Mouse (Mus musculus) kidney, postnatal 25 days (tissue): Measurements from ENCODE around the gene Styxl1.
A peak's percentile ranks its signal among the peaks of the same experiment; 100 is the strongest.

ENCODE experiments used
- DNase-seq, 2 experiments: peaks; one replicate each; pipeline ENCODE4 v3.0.0; 2021; ENCODE audit warnings: mixed read lengths in 2 of 2

Gene Styxl1

DNA sequence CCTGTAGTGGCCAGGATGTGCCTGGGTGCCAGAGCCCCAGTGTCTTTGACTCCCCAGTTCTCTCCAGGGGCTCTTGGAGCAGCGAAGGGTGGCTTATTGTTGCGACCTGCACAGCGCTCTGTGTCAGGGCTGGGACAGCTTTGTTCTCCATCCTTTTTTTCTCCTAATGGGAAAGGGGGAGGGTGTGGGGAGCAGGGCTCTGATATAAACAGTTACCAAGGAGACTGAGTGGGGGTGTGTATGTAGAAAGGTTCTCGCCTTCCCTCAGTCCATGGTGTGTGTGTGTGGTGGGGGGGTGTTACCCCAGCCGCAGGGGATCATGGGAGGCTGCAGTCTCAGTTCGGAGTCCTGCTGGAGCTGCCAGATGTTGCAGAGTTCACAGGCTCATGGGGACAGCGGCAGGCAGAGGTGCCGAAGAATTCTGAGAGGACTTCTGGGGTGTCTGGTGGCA, 52.8 kb downstream of the Styxl1 start:
- DNase-seq, result peak in 1 of 2 experiments; percentile 60

- DNase-seq, result no peak
Measured at GRCm38 (mm10) chr5:135724536-135725322, 53.5 kb downstream of the Styxl1 start.

DNA sequence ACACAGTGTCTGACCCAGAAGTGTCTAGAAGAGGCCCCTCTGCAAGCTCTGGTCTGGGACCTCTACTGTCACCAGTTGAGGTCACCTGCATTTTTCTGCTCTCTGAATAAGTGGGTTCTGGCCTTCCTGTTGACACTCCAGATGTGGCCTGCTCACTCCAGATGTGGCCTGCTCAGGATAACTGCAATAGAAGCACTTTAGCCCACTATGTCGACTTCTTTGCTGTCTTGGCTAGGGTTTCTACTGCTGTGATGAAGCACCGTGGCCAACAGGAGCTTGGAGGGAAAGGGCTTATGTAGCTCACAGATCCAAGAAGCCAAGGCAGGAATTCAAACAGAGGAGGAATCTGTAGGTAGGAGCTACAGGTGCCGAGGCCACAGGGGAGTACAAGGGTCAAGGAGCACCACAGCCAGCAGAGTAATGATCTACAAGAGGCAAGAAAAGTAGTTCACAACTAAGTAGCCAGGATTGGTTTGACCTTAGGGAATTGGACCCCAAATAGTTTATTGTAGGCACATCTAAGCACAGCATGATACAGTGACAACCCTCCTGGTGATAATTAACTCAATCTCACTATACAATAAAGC, 54.9 kb downstream of the Styxl1 start:
- peak in 1 of 2 experiments; percentile 64 for DNase-seq

DNA sequence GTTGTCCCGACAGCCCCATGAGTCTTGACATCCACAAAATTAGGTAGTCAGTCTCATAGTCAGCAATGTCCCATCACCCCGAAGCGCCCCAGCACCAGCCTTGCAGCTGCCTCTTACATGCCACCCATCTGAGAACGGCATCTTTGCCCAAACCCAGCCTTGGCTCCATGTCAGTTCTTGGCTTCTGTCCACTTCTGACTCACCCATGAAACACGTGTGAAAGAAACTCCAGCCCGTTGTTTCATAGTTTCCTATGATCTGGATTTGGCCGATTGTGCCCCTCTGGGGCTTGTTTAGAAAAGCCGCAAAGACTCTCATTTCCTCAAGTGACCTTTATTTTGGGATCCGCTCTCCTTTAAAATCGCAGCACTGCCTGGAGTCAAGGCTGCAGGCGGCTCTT, 56.1 kb downstream of the Styxl1 start:
- DNase-seq, result peak in 1 of 2 experiments; percentile 41

- DNase-seq, result no peak
Measured at GRCm38 (mm10) chr5:135721076-135721475, 57.1 kb downstream of the Styxl1 start.

DNA sequence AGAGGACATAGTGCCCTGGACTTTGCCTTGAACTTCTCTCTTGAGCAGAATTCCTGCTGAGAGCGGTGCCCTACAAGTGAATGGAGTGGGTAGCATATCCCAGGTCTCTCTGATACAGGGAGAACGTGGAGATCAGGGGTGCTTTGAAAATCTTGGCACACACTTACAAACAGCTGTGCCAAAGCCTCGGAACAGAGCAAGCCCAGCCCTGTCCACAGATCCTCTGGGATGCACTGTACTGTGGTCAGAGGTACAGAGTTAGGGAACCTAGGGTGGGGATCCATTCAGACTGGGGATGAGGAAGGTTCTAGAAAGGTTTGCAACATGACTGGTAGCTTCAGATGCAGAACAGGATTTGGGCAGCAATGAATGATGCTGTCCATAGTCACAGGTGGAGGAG, 58.1 kb downstream of the Styxl1 start:
- no peak for DNase-seq

DNA sequence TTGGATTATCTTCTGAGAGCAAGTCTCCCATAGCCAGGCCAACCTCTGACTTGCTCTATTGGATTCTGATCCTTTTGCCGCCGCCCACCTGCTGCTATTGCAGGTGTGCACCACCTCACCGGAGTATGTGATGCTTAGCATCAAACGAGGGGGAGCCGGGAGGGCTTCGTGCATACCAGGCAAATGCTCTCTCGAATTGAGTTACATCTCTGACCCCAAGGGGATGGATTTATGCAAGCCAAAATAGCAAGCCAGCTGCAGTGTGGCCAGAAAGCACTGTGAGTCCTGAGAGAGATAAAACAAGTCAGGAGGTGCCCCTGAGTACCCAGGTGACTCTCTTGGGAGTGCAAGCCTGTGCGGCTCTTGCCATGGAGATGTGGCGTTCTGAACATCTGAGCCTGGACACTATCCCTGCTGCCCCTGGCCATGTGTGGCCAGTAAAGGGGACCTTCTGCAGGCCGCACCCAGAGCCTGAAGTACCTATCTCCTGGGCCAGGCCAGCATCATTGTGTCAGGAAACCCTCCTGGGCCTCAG, 58.5 kb downstream of the Styxl1 start:
- DNase-seq, result no peak

- no peak for DNase-seq
Measured at GRCm38 (mm10) chr5:135715624-135716023, 62.6 kb downstream of the Styxl1 start.

DNA sequence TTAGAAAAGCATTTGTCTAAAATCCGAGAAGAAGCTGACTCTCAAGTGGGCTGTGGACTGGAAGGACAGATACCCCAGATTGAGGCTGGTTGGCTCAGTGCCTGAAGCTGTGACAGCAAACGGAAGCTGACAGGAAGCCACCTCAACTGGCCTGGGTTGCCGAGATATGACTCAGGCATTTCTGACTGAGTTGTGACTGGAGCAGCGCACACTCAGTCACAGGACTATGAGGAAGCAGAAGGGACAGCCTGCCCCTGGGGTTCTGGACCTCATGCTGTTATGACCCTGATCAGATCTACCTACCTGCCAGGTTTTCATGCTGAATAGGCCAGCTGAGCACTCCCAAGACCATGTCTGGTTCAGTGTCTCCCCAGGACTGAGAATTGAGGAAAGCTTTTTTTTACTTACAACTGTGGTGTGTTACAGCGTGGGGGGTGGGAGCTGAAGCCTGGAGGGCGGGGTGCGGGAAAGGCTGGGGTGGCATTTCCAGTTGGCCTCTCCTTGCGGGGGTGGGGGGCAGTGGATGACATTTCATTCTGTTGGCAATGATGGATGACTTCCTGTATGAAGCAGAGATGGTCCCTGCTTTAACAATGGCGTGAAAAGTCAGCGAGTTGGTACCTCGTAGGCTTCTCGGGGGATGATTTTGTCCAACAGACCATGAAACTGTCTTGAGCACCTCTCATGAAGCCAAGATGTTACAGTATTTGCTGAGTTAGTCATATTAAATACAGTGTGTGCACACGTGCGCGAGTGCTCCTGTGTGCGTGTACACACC, 64.6 kb downstream of the Styxl1 start:
- DNase-seq, result peak; percentile 87

DNA sequence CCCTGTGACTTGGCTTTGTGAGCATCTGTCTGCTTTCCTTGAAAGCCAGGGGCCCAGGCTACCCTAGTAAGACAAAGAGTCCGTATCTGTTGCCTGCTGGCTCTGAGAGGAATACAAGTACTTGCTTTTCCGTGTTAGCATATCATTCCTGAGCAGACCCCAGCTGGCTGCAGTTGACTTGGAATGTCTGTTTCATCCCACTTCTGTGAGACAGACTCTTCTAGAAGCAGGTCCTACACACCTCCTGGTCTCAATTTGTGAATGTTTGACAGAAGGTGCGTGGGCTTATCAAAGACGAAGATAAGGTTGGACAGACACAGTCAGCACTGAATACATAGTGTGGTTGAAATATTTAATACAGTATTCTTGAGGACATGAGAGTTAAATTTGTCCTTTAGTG, 65.4 kb downstream of the Styxl1 start:
- DNase-seq, result no peak

- peak; percentile 73 to 90 for DNase-seq
Measured at GRCm38 (mm10) chr5:135711582-135712355, 66.4 kb downstream of the Styxl1 start.

GRCm38 (mm10) chr5:135710599-135711214, 67.5 kb downstream of the Styxl1 start:
- DNase-seq, result no peak

DNA sequence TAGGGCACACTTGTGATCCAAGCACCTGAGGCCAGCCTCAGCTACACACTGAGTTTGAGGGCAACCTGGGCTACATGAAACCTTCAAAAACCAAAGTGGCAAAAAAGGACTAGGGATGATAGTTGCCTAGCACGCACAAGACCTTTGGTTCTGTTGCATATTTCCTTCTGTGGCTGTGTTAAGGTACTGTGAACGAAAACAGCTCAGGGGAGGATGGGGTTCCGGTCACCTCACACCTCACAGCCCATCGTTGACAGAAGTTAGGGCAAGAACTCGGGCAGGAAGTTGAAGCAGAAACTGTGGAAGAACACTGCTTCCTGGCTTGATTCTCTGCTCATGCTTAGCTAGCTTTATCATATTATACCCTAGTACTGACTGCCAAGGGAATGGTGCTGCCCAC, 68.5 kb downstream of the Styxl1 start:
- DNase-seq, result no peak

- DNase-seq, result peak; percentile 80 to 93
Measured at GRCm38 (mm10) chr5:135707855-135708254, 70.3 kb downstream of the Styxl1 start.

DNA sequence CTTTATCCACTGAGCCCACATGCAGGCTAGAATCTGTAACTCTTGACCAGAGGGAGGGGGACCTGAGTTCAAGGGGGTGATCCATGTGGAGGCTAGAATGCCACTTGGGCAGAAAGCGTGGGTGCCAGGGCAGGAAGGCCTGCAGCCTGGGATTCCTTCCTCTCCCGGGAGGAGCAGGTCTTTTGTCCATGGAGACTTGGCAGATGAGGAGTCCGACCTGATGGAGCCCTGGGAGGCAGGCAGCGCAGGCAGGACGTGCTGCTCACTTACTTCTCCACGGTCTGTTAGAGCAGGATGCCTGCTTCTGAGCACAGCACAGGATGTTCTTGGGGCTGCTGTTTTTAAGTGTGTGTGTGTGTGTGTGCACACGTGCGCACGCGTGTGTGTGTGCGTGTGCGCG, 71.1 kb downstream of the Styxl1 start:
- DNase-seq, result peak in 1 of 2 experiments; percentile 72

DNA sequence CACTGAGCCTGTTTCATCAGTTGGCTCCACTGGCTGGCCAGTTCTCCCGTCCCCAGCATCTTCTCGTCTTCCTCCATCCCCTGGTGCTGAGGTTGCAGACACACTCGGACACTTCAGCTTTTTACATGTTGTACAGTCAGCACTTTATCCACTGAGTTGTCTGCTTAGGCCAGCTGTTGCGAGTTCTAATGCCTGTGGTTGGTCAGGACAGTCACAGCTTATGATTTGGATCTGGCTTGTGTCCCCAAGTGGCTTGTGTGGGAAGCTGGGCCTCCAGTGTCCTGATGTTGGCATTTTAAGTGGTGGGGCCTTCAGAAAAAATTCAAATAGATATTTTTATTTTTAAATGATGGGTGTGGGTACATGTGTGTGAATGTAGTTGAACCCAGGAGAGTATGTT, 72.8 kb downstream of the Styxl1 start:
- DNase-seq, result no peak

GRCm38 (mm10) chr5:135703431-135703830, 74.8 kb downstream of the Styxl1 start:
- DNase-seq, result no peak

- peak; percentile 46 to 59 for DNase-seq
Measured at GRCm38 (mm10) chr5:135702682-135703192, 75.4 kb downstream of the Styxl1 start.

GRCm38 (mm10) chr5:135702190-135702589, 76.0 kb downstream of the Styxl1 start:
- DNase-seq, result no peak

GRCm38 (mm10) chr5:135701601-135702000, 76.6 kb downstream of the Styxl1 start:
- no peak for DNase-seq

GRCm38 (mm10) chr5:135697711-135698111, 80.5 kb downstream of the Styxl1 start:
- no peak for DNase-seq
